Mouse (Mus musculus) splenic B cell, adult 2 months (primary cell): ENCODE measurements around the gene Efcab2.

Source experiments
- DNase-seq: peaks from one replicate; pipeline ENCODE4 v3.0.0-alpha.2; 2011; ENCODE audit warnings: low read depth, low spot score
- H3K27me3 ChIP-seq: 2 replicates; pipeline ENCODE4 v1.6.1; 2012; ENCODE audit warnings: mild to moderate bottlenecking, low read length, moderate library complexity, mixed read lengths; ENCODE audit not compliant: control insufficient read depth, poor library complexity, insufficient read depth, severe bottlenecking
- H3K36me3 ChIP-seq: 2 replicates; pipeline ENCODE4 v1.6.1; 2012; ENCODE audit warnings: mild to moderate bottlenecking, low read length, moderate library complexity, mixed read lengths; ENCODE audit not compliant: control insufficient read depth, poor library complexity, insufficient read depth, severe bottlenecking

Gene Efcab2

GRCm38 (mm10) chr1:178485138-178485867, 79.4 kb downstream of the Efcab2 start:
- no peak for DNase-seq
- H3K27me3 ChIP-seq, result no peaks in the 10 kb centered on the region

GRCm38 (mm10) chr1:178485868-178486220, 80.0 kb downstream of the Efcab2 start:
- Histone ChIP-seq H3K36me3 (no peaks in the 10 kb centered on the region), H3K27me3 (no peaks in the 10 kb centered on the region)
- DNase-seq, result no peak

More at GRCm38 (mm10) chr1:178485138-178485867, 79.4 kb downstream of the Efcab2 start:
- no peaks in the 10 kb centered on the region for H3K36me3 ChIP-seq

GRCm38 (mm10) chr1:178486828-178487227, 80.9 kb downstream of the Efcab2 start:
- Histone ChIP-seq H3K36me3 (no peaks in the 10 kb centered on the region), H3K27me3 (no peaks in the 10 kb centered on the region)
- DNase-seq, result no peak

- Histone ChIP-seq H3K27me3 (no peaks in the 10 kb centered on the region), H3K36me3 (no peaks in the 10 kb centered on the region)
- DNase-seq, result peak; percentile 3
Measured at GRCm38 (mm10) chr1:178489127-178489526, 83.2 kb downstream of the Efcab2 start.

GRCm38 (mm10) chr1:178491733-178492132, 85.8 kb downstream of the Efcab2 start:
- Histone ChIP-seq H3K36me3 (no peaks in the 10 kb centered on the region), H3K27me3 (no peaks in the 10 kb centered on the region)
- DNase-seq, result no peak

GRCm38 (mm10) chr1:178492493-178492892, 86.6 kb downstream of the Efcab2 start:
- H3K27me3 ChIP-seq, result no peaks in the 10 kb centered on the region
- DNase-seq, result no peak

GRCm38 (mm10) chr1:178496186-178496585, 90.3 kb downstream of the Efcab2 start:
- DNase-seq, result no peak
- H3K27me3 ChIP-seq, result no peaks in the 10 kb centered on the region
- H3K36me3 ChIP-seq, result no peaks in the 10 kb centered on the region

More at GRCm38 (mm10) chr1:178492493-178492892, 86.6 kb downstream of the Efcab2 start:
- no peaks in the 10 kb centered on the region for H3K36me3 ChIP-seq

GRCm38 (mm10) chr1:178496841-178497240, 91.0 kb downstream of the Efcab2 start:
- no peaks in the 10 kb centered on the region for H3K27me3 ChIP-seq
- H3K36me3 ChIP-seq, result no peaks in the 10 kb centered on the region
- peak; percentile 56 for DNase-seq

- DNase-seq, result no peak
- Histone ChIP-seq H3K36me3 (no peaks in the 10 kb centered on the region), H3K27me3 (no peaks in the 10 kb centered on the region)
Measured at GRCm38 (mm10) chr1:178506938-178507337, 101.1 kb downstream of the Efcab2 start.

- DNase-seq, result no peak
- H3K36me3 ChIP-seq, result no peaks in the 10 kb centered on the region
Measured at GRCm38 (mm10) chr1:178512323-178513031, 106.6 kb downstream of the Efcab2 start.

GRCm38 (mm10) chr1:178513954-178514353, 108.1 kb downstream of the Efcab2 start:
- no peaks in the 10 kb centered on the region for H3K36me3 ChIP-seq
- no peaks in the 10 kb centered on the region for H3K27me3 ChIP-seq
- no peak for DNase-seq

More at GRCm38 (mm10) chr1:178512323-178513031, 106.6 kb downstream of the Efcab2 start:
- H3K27me3 ChIP-seq, result no peaks in the 10 kb centered on the region

GRCm38 (mm10) chr1:178515839-178516238, 110.0 kb downstream of the Efcab2 start:
- no peak for DNase-seq
- no peaks in the 10 kb centered on the region for H3K36me3 ChIP-seq

GRCm38 (mm10) chr1:178522389-178522788, 116.5 kb downstream of the Efcab2 start:
- Histone ChIP-seq H3K36me3 (no peaks in the 10 kb centered on the region), H3K27me3 (no peaks in the 10 kb centered on the region; the same call in 1 of the 2 replicates)

More at GRCm38 (mm10) chr1:178515839-178516238, 110.0 kb downstream of the Efcab2 start:
- H3K27me3 ChIP-seq, result no peaks in the 10 kb centered on the region

GRCm38 (mm10) chr1:178523152-178523551, 117.3 kb downstream of the Efcab2 start:
- no peak for DNase-seq
- H3K36me3 ChIP-seq, result no peaks in the 10 kb centered on the region
- H3K27me3 ChIP-seq, result no peaks in the 10 kb centered on the region; the same call in 1 of the 2 replicates

More at GRCm38 (mm10) chr1:178522389-178522788, 116.5 kb downstream of the Efcab2 start:
- no peak for DNase-seq

GRCm38 (mm10) chr1:178527185-178527546, 121.3 kb downstream of the Efcab2 start:
- Histone ChIP-seq H3K27me3 (no peaks in the 10 kb centered on the region; the same call in 1 of the 2 replicates), H3K36me3 (no peaks in the 10 kb centered on the region)
- peak; percentile 79 for DNase-seq
